Mouse (Mus musculus) neural tube, embryonic 12.5 days (tissue): Measurements from ENCODE around the gene Utp3. TPM values are rescaled to one million over a fixed set of nuclear protein-coding genes. Genes with fewer than 3 reads are reported as not detected.
"Not testable (repeated sequence)": the region's sequence is repeated elsewhere in the genome, so short reads cannot be mapped to it uniquely, and the experiment has no call there.

Experiments used
- ATAC-seq: fragments of 200-750 bp; cut with Nextera tagmentation; 2 replicates; pipeline ENCODE4 v1.8.0; 2017; ENCODE audit warnings: low read depth, mild to moderate bottlenecking, moderate TSS enrichment, moderate library complexity; ENCODE audit not compliant: low FRiP score
- H3K27ac ChIP-seq: fragments of 300-500 bp; sonication (generic); 2 replicates; pipeline ENCODE4 v1.5.1; 2016
- H3K27me3 ChIP-seq: fragments of 300-500 bp; sonication (generic); replicated peaks from 2 replicates; pipeline ENCODE4 v1.6.1; 2016; ENCODE audit warnings: mild to moderate bottlenecking
- H3K36me3 ChIP-seq: fragments of 300-500 bp; sonication (generic); 2 replicates; pipeline ENCODE4 v1.6.1; 2016; ENCODE audit warnings: mild to moderate bottlenecking
- H3K4me1 ChIP-seq: fragments of 300-500 bp; sonication (generic); 2 replicates; pipeline ENCODE4 v1.6.1; 2016
- H3K4me2 ChIP-seq: fragments of 300-500 bp; sonication (generic); replicated peaks from 2 replicates; pipeline ENCODE4 v1.6.1; 2016; ENCODE audit warnings: mild to moderate bottlenecking
- H3K4me3 ChIP-seq: fragments of 300-500 bp; sonication (generic); 2 replicates; pipeline ENCODE4 v1.5.1; 2016
- H3K9ac ChIP-seq: fragments of 300-500 bp; sonication (generic); 2 replicates; pipeline ENCODE4 v1.6.1; 2016; ENCODE audit warnings: mild to moderate bottlenecking
- H3K9me3 ChIP-seq: fragments of 300-500 bp; sonication (generic); 2 replicates; pipeline ENCODE4 v1.6.1; 2016; ENCODE audit warnings: mild to moderate bottlenecking
- WGBS: fragments of 180-500 bp; shearing (Covaris S2); methylation state at CpG from one replicate; pipeline ENCODE4 v1.1.7; 2016; 5-methylcytosine and 5-hydroxymethylcytosine counted together
- polyA plus RNA-seq: library from polyadenylated mRNA; unstranded; fragments of >200 nt; fragmentation: Nextera tagmentation; extraction: Ambion mirVana; gene quantifications from 2 replicates; pipeline ENCODE4 v1.2.1, GENCODE M21; 2016

Gene Utp3
- polyA plus RNA-seq = 55.2 and 66.1 TPM in 2 replicates

DNA sequence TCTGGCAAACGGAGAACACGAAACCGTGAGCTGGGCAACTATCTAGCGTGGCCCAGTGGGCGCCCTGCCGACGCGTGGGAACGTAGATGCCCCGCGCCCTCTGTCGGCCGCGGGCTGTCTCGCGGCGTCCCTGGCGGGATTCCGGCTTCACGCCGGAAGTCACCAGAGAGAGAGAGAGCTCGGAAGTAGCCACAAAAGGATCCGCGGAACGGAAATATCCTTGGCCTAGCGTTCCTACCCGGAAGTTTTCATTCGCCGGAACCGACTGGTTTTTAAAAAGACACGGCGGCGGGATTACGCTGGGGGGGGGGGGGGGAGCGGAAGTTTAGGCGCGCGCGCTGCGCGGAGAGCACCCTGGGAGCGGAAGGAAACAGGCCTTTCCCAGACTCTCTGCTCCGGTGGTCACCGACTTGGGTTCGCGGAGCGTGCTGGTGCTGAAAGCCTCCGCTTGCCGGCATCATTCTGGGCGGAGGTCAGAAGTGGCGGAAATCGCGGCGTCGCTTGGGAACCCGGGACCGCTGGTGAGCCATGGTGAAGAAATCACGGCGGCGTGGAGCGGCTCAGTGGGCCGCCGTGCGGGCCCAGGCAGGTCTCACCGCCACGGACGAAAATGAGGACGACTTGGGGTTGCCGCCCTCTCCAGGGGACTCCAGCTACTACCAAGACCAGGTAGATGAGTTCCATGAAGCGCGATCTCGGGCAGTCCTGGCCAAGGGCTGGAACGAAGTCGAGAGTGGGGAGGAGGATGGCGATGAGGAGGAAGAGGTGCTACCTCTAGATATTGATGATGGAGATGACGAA lies at the start of gene Utp3:
Gene Utp3, plus strand, starts transcription at position 377 of the 801 bp plus-strand sequence.
- H3K36me3 ChIP-seq = no peaks in the 10 kb centered on the region
- H3K27me3 ChIP-seq = no peaks in the 10 kb centered on the region
- peak within 1 kb of the TSS; percentile 65 for H3K27ac ChIP-seq
- under 1% methylated on average over 76 of the region's 76 CpGs for WGBS
- peak within 1 kb of the TSS; percentile 78 for H3K4me3 ChIP-seq
- peaks cover 14% of the 10 kb centered on the region for H3K4me1 ChIP-seq
- ATAC-seq = peak; percentile 97
- H3K9ac ChIP-seq = peak within 1 kb of the TSS; percentile 87
- H3K4me2 ChIP-seq = peak within 1 kb of the TSS; percentile 87
- H3K9me3 ChIP-seq = no peaks in the 10 kb centered on the region

DNA sequence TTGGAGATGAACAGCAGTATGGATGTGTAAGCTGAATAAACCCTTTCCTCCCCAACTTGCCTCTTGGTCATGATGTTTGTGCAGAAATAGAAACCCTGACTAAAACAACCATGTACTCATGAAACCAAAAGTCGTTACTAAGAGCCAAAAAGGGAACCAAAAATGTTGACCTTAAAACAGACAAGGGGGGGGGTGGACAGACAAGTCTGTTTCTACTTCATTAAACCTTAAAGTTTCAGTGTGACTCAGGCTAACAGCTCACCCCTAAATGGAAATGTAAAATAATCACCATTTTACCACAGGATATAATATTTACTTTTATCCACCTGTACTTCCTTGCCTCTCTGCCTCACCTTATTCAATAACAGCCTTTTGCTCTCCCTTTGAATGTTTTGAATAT lies 45.7 kb upstream of the Utp3 start:
- no peaks in the 10 kb centered on the region for H3K27me3 ChIP-seq
- WGBS = 71% methylated on average over 1 of the region's 1 CpGs
- H3K36me3 ChIP-seq = no peaks in the 10 kb centered on the region
- H3K27ac ChIP-seq = no peak overlapping the region
- no peak for ATAC-seq
- H3K9me3 ChIP-seq = no peaks in the 10 kb centered on the region
- H3K9ac ChIP-seq = no peak overlapping the region
- H3K4me3 ChIP-seq = no peak overlapping the region
- no peak overlapping the region for H3K4me2 ChIP-seq
- no peaks in the 10 kb centered on the region for H3K4me1 ChIP-seq

DNA sequence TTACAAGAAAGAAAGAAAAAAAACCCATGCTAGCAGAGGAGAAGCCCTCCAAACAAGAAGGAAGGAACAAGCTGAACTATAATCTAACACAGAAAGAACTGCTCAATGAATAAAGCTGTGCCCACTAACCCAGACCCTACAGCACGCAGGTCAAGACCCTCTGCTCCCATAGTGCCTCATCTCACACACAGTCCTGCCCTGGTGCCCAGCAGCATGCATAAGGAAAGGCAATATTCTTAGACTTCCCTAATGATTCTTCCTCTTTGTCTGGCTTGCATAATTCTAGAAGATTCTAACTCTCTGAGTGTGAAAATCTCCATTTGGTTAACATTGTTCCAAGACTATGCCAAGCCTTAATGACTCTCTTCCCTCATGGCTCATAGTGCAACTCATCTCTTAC lies 45.3 kb upstream of the Utp3 start:
- no peak for ATAC-seq
- Histone ChIP-seq H3K4me2 (no peak overlapping the region), H3K4me3 (no peak overlapping the region), H3K36me3 (no peaks in the 10 kb centered on the region), H3K27ac (no peak overlapping the region), H3K9ac (no peak overlapping the region), H3K9me3 (no peaks in the 10 kb centered on the region), H3K4me1 (no peaks in the 10 kb centered on the region), H3K27me3 (no peaks in the 10 kb centered on the region)
- 93% methylated on average over 1 of the region's 1 CpGs for WGBS

DNA sequence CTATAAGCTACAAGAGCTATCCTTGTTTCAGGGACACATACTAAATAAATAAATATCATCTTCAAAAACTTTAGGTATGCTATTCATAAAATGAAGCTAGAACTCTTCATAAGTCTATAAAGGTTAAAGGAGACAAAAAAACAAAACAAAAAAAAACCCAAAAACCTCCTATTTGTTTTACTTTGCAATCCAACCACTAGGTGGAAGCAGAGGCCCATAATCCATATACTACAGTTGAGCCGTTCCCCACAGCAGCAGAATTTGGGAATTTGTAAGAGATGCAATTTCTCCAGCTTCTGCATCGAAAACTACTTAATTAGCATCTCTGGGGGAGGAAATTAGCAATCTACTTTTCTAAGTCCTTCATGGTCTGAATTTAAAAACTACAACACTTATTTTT lies 35.0 kb upstream of the Utp3 start:
- H3K9me3 ChIP-seq = no peaks in the 10 kb centered on the region
- peak; percentile 70; the same call in 1 of the 2 replicates for ATAC-seq
- no peak overlapping the region for H3K4me2 ChIP-seq
- WGBS = 5% methylated on average over 2 of the region's 2 CpGs
- H3K9ac ChIP-seq = no peak overlapping the region
- H3K4me1 ChIP-seq = no peaks in the 10 kb centered on the region
- no peak overlapping the region for H3K27ac ChIP-seq
- H3K27me3 ChIP-seq = no peaks in the 10 kb centered on the region
- H3K4me3 ChIP-seq = no peak overlapping the region
- H3K36me3 ChIP-seq = no peaks in the 10 kb centered on the region

DNA sequence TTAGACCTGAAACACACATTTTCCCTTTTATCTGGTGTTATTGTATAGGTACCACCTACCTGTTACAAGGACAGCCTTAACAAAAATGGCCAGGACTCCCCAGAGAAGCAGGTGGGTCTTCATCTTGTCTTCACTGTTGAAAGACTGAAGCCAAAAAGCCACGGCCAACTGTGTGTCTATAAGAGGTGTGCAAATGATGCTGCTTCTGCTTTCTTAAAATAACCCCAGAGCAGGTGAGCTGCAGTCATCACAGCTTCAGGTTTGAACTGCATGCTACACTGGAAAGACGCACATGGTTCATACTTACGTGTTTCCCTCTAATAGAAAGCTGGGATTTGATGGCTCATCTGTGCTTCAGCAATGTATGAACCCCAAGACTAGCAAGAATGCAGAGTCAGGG lies 26.6 kb upstream of the Utp3 start, which contains the start of gene Jchain:
Gene Jchain, minus strand, starts transcription at position 235 of the 400 bp plus-strand sequence.
- Histone ChIP-seq H3K4me1 (no peaks in the 10 kb centered on the region), H3K4me2 (no peak within 1 kb of the TSS), H3K9ac (no peak within 1 kb of the TSS), H3K27ac (no peak within 1 kb of the TSS), H3K36me3 (no peaks in the 10 kb centered on the region), H3K4me3 (no peak within 1 kb of the TSS), H3K9me3 (no peaks in the 10 kb centered on the region), H3K27me3 (no peaks in the 10 kb centered on the region)
- 82% methylated on average over 3 of the region's 3 CpGs for WGBS
- ATAC-seq = no peak

DNA sequence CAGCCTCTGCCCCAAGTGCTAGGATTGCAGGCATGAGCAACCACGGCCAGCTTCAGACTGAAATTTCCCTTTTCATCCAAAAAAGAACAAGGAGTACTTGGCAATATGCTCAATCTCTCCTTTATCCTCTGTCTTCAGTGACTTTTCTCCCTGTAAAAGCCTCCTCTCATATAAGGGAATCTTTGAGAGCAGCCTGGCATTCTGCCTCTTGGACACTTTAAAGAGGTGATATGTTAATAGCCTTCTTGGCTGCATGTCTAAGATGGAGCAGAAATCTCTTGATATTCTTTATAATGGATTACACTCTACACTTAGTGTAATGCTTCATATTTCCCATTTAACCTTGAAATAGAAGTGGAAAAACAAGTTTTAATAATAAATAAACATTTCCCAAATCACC lies 23.4 kb upstream of the Utp3 start:
- H3K9ac ChIP-seq = no peak overlapping the region
- H3K27ac ChIP-seq = no peak overlapping the region
- H3K4me1 ChIP-seq = no peaks in the 10 kb centered on the region
- ATAC-seq = no peak
- no peak overlapping the region for H3K4me3 ChIP-seq
- no peaks in the 10 kb centered on the region for H3K9me3 ChIP-seq
- no peaks in the 10 kb centered on the region for H3K36me3 ChIP-seq
- no peaks in the 10 kb centered on the region for H3K27me3 ChIP-seq
- H3K4me2 ChIP-seq = no peak overlapping the region
- 69% methylated on average over 1 of the region's 1 CpGs for WGBS

DNA sequence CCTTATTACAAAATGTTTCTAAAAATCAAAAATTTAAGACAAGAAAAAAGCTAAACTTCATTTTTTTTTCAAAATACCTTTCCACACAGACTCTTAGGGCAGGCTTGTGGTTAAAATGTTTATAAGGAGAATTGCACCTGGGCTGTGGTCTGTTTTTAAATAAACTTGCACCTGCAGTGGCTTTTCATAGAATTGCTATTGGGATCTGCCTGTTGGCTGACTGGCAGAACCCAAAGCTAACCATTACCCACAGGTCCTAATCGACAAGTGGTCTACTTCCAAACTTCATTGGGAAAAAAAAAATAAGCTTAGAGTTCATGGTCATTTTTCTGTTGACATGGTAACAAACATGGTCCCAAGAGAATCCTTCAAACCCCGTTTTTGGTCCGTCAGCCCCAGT lies 19.6 kb upstream of the Utp3 start:
- WGBS = 59% methylated on average over 3 of the region's 3 CpGs
- H3K4me2 ChIP-seq = no peak overlapping the region
- ATAC-seq = no peak

DNA sequence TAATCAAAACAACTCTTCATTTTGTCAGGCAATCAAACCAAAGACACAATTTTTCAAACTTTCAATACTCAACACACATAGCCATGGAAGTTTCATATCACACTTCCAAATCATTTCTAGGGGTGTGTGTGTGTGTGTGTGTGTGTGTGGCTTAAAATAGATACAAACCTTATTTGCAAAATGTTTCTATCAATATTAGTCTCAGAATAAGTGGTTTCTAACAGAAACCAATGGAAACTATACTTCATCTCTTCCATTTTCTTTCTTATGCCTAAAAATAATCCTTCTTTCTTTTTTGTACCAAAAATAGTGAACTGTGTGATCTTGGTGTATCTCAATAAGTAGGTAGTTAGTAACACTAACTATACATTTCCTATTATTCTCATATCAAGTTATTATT lies 13.4 kb upstream of the Utp3 start:
- no peak overlapping the region for H3K9ac ChIP-seq
- H3K36me3 ChIP-seq = no peaks in the 10 kb centered on the region
- H3K4me1 ChIP-seq = no peaks in the 10 kb centered on the region
- ATAC-seq = no peak
- H3K9me3 ChIP-seq = no peaks in the 10 kb centered on the region
- no peak overlapping the region for H3K27ac ChIP-seq
- no peak overlapping the region for H3K4me3 ChIP-seq
- H3K4me2 ChIP-seq = no peak overlapping the region
- no peaks in the 10 kb centered on the region for H3K27me3 ChIP-seq

More for the DNA sequence above, 19.6 kb upstream of the Utp3 start:
- no peaks in the 10 kb centered on the region for H3K9me3 ChIP-seq
- H3K4me3 ChIP-seq = no peak overlapping the region
- no peaks in the 10 kb centered on the region for H3K4me1 ChIP-seq
- H3K9ac ChIP-seq = no peak overlapping the region
- H3K27ac ChIP-seq = no peak overlapping the region
- no peaks in the 10 kb centered on the region for H3K36me3 ChIP-seq
- no peaks in the 10 kb centered on the region for H3K27me3 ChIP-seq

DNA sequence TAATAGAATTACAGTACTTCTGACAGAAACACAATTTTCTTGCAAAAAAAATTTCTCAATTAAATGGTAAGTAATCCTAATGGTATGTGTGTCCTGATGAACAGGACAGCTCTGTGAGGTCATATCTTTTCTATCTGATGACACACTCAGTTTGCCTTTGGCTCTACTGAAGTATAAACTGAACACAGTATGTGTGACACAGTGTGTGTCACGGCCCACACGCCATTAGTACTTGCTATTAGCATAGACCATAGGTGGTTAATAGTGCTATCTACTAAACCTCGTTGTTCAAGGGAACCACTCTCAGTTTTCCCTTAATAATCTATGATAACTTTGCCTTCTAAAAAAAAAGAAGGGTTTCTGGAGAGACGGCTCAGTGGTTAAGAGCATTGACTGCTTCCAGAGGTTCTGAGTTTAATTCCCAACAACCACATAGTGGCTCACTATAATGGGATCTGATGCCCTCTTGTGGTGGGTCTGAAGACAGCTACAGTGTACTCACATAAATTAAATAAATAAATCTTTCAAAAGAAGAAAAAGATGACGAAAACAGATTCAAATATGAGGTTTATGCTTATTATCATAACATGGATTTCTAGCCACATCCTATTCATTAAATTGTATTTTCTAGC lies 11.5 kb upstream of the Utp3 start:
- WGBS = 65% methylated on average over 5 of the region's 5 CpGs
- Histone ChIP-seq H3K9me3 (no peaks in the 10 kb centered on the region), H3K4me1 (no peaks in the 10 kb centered on the region), H3K36me3 (no peaks in the 10 kb centered on the region), H3K9ac (no peak overlapping the region), H3K27me3 (no peaks in the 10 kb centered on the region), H3K4me3 (no peak overlapping the region), H3K4me2 (no peak overlapping the region), H3K27ac (no peak overlapping the region)
- ATAC-seq = 0 out of 2 replicates have a peak, but pooled peaks have one; percentile 37

DNA sequence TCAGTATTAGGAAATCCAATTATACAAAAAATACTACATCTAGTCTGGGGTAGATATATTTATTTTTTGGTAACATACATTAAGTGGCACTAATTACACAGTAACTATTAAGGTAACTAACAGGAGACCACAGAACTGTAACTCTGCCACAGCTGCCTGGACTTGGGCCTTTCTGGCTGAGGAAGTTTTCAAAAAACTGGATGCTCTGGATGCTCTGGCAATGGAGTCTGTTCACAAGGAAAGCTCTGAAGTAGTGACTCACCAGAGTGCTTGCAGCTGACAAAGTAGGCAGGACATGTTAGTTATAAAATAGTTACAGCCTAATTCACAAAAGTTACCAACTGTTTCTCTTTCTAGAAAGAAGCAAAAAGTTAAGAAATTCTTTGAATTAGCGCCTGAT lies 9.9 kb upstream of the Utp3 start:
- not testable (repeated sequence) for H3K9ac ChIP-seq, H3K36me3 ChIP-seq, H3K27ac ChIP-seq, ATAC-seq, H3K9me3 ChIP-seq, H3K4me1 ChIP-seq, H3K27me3 ChIP-seq, H3K4me3 ChIP-seq, H3K4me2 ChIP-seq
- 98% methylated on average over 1 of the region's 1 CpGs for WGBS

DNA sequence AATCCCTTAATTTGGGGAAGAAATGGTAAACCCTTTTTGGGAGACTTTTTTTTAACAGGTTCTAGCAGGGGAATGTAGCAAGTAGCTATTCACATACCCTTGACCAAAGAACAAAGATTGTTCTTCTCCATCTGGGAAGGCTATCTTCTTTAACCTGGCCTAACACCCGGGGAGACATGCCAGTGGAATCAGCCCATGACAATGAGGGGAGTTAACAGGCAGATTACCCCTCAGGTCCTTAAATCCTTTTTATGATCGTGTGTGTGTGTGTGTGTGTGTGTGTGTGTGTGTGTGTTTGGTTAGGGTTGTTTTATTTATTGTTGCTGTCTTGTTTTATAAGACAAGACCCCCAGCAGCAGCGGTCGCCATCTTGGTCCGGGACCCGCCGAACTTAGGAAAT lies 8.7 kb upstream of the Utp3 start:
- no peak overlapping the region for H3K4me3 ChIP-seq
- H3K4me2 ChIP-seq = no peak overlapping the region
- no peaks in the 10 kb centered on the region for H3K27me3 ChIP-seq
- no peaks in the 10 kb centered on the region for H3K36me3 ChIP-seq
- no peak for ATAC-seq
- H3K9me3 ChIP-seq = no peaks in the 10 kb centered on the region
- H3K27ac ChIP-seq = no peak overlapping the region
- 86% methylated on average over 7 of the region's 7 CpGs for WGBS
- H3K9ac ChIP-seq = no peak overlapping the region
- no peaks in the 10 kb centered on the region for H3K4me1 ChIP-seq

DNA sequence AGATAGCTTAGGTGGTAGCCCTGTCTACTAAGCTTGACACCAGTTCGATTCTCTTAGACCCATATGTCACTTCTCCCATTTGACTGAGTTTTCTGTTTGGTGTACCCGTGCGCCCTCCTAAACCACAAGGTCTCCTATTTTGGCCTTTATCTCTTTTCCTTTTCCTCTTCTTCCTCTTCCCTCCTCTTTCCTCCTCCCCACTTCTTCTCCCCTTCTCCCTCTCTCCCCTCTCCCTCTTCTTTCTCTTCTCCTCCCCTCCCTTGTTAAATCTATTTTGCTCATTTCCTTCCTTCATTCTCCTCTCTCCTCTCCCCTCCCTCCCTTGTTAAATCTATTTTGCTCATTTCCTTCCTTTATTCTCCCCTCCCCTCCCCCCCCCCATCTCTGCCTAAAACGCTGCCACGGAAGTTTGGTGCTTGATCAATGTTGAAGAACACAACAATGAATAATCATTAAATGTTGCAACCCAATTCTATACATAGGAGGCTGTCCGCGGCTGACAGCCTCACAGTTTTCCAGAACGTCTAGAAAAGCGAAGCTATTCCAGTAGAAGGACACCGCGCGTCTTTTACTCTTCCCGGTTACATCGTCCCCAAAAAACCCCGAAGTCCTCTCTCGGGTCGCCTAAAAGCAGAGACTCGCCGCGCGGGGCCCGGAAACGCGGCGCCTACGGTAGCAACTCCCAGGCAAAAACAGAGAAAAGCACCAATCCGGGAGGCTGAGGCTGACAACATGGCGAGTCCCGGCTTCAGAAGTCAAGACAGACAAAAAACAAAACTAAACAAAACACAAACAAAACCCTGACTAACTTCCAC lies 784 bp upstream of the Utp3 start:
- Histone ChIP-seq H3K9ac (peak overlapping the region; percentile 67), H3K27me3 (no peaks in the 10 kb centered on the region), H3K27ac (peak overlapping the region; percentile 59; the same call in 1 of the 2 replicates), H3K9me3 (no peaks in the 10 kb centered on the region), H3K4me2 (peak overlapping the region; percentile 87), H3K36me3 (no peaks in the 10 kb centered on the region), H3K4me1 (peaks cover 14% of the 10 kb centered on the region), H3K4me3 (peak overlapping the region; percentile 78)
- WGBS = 9% methylated on average over 29 of the region's 29 CpGs
- peak; percentile 78 for ATAC-seq
